Comparison of ENCODE assay signal across 11 mouse cellular contexts in the genomic region with DNA sequence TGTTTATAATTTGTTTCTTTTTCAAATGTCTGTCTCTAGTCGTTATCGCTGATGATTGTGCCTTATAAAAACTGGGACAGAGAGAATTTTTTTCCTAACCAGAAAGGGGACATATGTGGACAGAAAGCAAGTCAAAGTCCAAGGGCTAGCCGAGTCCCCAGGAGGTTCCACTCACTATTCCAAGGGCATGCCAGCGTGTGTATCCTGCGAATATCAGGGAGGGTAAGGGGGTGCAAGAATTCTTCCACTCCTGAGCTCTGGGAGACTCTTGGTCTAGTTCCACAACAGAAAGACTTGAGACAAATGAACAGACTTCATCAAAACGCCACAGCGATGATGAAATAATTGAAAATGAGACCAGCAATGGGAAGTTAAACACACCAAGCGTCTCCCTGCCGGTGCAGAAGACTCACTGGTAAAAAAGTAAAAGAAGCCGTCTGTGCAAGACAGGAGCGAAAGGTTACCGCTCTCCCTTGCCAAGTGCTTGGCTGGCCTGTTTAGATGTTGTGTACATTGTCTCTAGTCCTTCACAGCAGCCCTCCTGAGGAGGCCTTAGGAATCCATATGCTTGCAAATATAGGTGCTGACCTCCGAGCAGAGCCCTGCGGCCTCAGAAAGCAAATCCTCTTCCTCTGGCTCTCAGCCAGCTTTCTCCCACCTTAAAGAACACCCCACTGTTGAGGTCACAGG.
DNase-seq lines count a peak whose midpoint lies in the region; ATAC-seq lines count a peak whose summit lies in the region.
"Had no signal": no experiment of that assay in that cellular context is flagged by ENCODE, and none has a peak within 500 bp of the region (broad histone marks: within the 10 kb centered on the region; RNA-seq: fewer than 3 reads in every experiment).

No protein-coding gene starts in this region.

- H3K27ac ChIP-seq in limb, embryonic 12.5 days, result no peak overlapping the region
- H3K27ac ChIP-seq in limb, embryonic 10.5 days, result no peak overlapping the region
- H3K27ac ChIP-seq in embryonic facial prominence, embryonic 10.5 days (replicated peaks), result peak overlapping the region; percentile 37
- peak overlapping the region; percentile 58 for H3K27ac ChIP-seq in hindbrain, embryonic 15.5 days (replicated peaks)
- peak overlapping the region; percentile 56; the same call in 1 of the 2 replicates for H3K27ac ChIP-seq in neural tube, embryonic 14.5 days (ENCODE audit: low read depth, low read length)
- H3K27ac ChIP-seq: kidney, postnatal 0 days had no signal

- DNase-seq in limb, embryonic 10.5 days (ENCODE audit: low spot score), result no peak
- no peak for DNase-seq in embryonic facial prominence, embryonic 10.5 days (ENCODE audit: low spot score)
- no peak for DNase-seq in adrenal gland, postnatal 36 days
- no peak for DNase-seq in layer of hippocampus, postnatal 10 days (ENCODE audit: low spot score in 2 of 2)
- DNase-seq: layer of hippocampus, postnatal 36 days; lung, adult 2 months had no signal

- H3K4me3 ChIP-seq in limb, embryonic 12.5 days (replicated peaks), result no peak overlapping the region
- H3K4me3 ChIP-seq in limb, embryonic 10.5 days, result no peak overlapping the region
- no peak overlapping the region for H3K4me3 ChIP-seq in embryonic facial prominence, embryonic 10.5 days
- H3K4me3 ChIP-seq in hindbrain, embryonic 15.5 days, result no peak overlapping the region
- no peak overlapping the region for H3K4me3 ChIP-seq in neural tube, embryonic 14.5 days (ENCODE audit: low read depth, low read length)

- H3K4me2 ChIP-seq in limb, embryonic 12.5 days, result 0 out of 2 replicates have a peak overlapping the region, but pooled peaks have one; percentile 13
- no peak overlapping the region for H3K4me2 ChIP-seq in hindbrain, embryonic 15.5 days
- H3K4me2 ChIP-seq in neural tube, embryonic 14.5 days (ENCODE audit: low read depth, low read length), result no peak overlapping the region

- no peaks in the 10 kb centered on the region for H3K9me3 ChIP-seq in limb, embryonic 12.5 days
- H3K9me3 ChIP-seq in limb, embryonic 10.5 days (replicated peaks), result no peaks in the 10 kb centered on the region
- H3K9me3 ChIP-seq in embryonic facial prominence, embryonic 10.5 days, result no peaks in the 10 kb centered on the region
- no peaks in the 10 kb centered on the region for H3K9me3 ChIP-seq in hindbrain, embryonic 15.5 days
- H3K9me3 ChIP-seq in neural tube, embryonic 14.5 days (ENCODE audit: control insufficient read depth, low read length), result no peaks in the 10 kb centered on the region

- peaks cover 44% of the 10 kb centered on the region for H3K27me3 ChIP-seq in limb, embryonic 12.5 days
- peaks cover 17% of the 10 kb centered on the region for H3K27me3 ChIP-seq in limb, embryonic 10.5 days (ENCODE audit: low read depth, poor library complexity, severe bottlenecking)
- peaks cover 31% of the 10 kb centered on the region for H3K27me3 ChIP-seq in embryonic facial prominence, embryonic 10.5 days (replicated peaks; ENCODE audit: low read depth, poor library complexity, severe bottlenecking)
- no peaks in the 10 kb centered on the region for H3K27me3 ChIP-seq in hindbrain, embryonic 15.5 days
- no peaks in the 10 kb centered on the region for H3K27me3 ChIP-seq in neural tube, embryonic 14.5 days (ENCODE audit: control insufficient read depth, insufficient read depth, low read length)

- no peak overlapping the region for H3K9ac ChIP-seq in limb, embryonic 12.5 days (replicated peaks)
- H3K9ac ChIP-seq in hindbrain, embryonic 15.5 days, result no peak overlapping the region
- no peak overlapping the region for H3K9ac ChIP-seq in neural tube, embryonic 14.5 days (replicated peaks; ENCODE audit: low read depth, low read length)

- H3K4me1 ChIP-seq in limb, embryonic 12.5 days (replicated peaks), result peaks cover 34% of the 10 kb centered on the region
- peaks cover 42% of the 10 kb centered on the region for H3K4me1 ChIP-seq in limb, embryonic 10.5 days
- peaks cover 45% of the 10 kb centered on the region for H3K4me1 ChIP-seq in embryonic facial prominence, embryonic 10.5 days
- peaks cover 31% of the 10 kb centered on the region for H3K4me1 ChIP-seq in hindbrain, embryonic 15.5 days (replicated peaks)
- H3K4me1 ChIP-seq in neural tube, embryonic 14.5 days (ENCODE audit: control insufficient read depth, insufficient read depth, low read length), result peaks cover 10% of the 10 kb centered on the region; the same call in 1 of the 2 replicates

- no peaks in the 10 kb centered on the region for H3K36me3 ChIP-seq in limb, embryonic 12.5 days
- no peaks in the 10 kb centered on the region for H3K36me3 ChIP-seq in limb, embryonic 10.5 days
- no peaks in the 10 kb centered on the region for H3K36me3 ChIP-seq in embryonic facial prominence, embryonic 10.5 days (replicated peaks)
- no peaks in the 10 kb centered on the region for H3K36me3 ChIP-seq in hindbrain, embryonic 15.5 days
- no peaks in the 10 kb centered on the region for H3K36me3 ChIP-seq in neural tube, embryonic 14.5 days (ENCODE audit: control insufficient read depth, insufficient read depth, low read length)

- 29% methylated on average over 14 of the region's 14 CpGs for WGBS in limb, embryonic 12.5 days
- WGBS in limb, embryonic 10.5 days, result 32% methylated on average over 14 of the region's 14 CpGs
- WGBS in embryonic facial prominence, embryonic 10.5 days, result 21% methylated on average over 14 of the region's 14 CpGs
- 14% methylated on average over 14 of the region's 14 CpGs for WGBS in hindbrain, embryonic 15.5 days
- 10% methylated on average over 14 of the region's 14 CpGs for WGBS in neural tube, embryonic 14.5 days

- no peak for ATAC-seq in limb, embryonic 12.5 days (ENCODE audit: insufficient number of reproducible peaks, insufficient read depth, low FRiP score, low TSS enrichment, low read depth)
- no peak for ATAC-seq in hindbrain, embryonic 15.5 days (ENCODE audit: low FRiP score, low read depth)
- ATAC-seq in neural tube, embryonic 14.5 days (ENCODE audit: low read depth), result no peak
- ATAC-seq: inflammation-experienced regulatory T-cells, adult 6 months had no signal

Comparison
In these comparisons a context has a peak if more than half of its experiments do, and no peak if none do; other contexts are left out.
1. H3K27ac ChIP-seq: peak in embryonic facial prominence, embryonic 10.5 days (single experiment), hindbrain, embryonic 15.5 days (single experiment) and neural tube, embryonic 14.5 days (single experiment); none in limb, embryonic 12.5 days (single experiment) and limb, embryonic 10.5 days (single experiment).